Mouse (Mus musculus): ENCODE results near the gene Hoxb6. TPM values are rescaled to one million over a fixed set of nuclear protein-coding genes. Genes with fewer than 3 reads are reported as not detected.

Hoxb6 gene
- polyA plus RNA-seq, 1 experiment from 2014 or later: 11.6 TPM

DNA sequence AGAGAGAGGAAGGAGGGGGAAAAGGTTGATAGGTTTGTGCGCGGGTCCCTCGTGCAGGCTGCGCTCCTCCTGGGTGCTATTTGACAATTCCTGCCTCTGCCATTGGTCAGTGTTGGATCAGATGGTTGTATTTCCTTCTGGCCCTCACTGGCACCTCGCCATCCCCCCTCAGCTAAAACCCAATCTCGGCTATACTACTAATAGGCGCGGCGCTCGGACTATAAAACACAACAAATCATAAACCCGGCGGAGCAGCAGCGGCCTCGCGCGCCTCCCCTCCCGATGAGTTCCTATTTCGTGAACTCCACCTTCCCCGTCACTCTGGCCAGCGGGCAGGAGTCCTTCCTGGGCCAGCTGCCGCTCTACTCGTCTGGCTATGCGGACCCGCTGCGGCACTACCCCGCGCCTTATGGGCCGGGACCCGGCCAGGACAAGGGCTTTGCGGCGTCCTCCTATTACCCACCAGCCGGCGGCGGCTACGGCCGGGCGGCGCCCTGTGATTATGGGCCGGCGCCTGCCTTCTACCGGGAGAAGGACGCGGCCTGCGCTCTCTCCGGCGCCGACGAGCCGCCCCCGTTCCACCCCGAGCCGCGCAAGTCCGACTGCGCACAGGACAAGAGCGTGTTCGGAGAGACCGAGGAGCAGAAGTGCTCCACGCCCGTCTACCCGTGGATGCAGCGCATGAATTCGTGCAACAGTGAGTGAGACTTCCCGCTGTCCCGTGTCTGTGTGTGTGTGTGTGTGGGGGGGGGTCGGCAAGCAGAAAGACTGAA, 6.8 kb downstream of the Hoxb6 start:
- Histone ChIP-seq H3K9me3 (ENCODE audit: control insufficient read depth, low read length) (no peaks in the 10 kb centered on the region), H3K4me1 (replicated peaks; ENCODE audit: control insufficient read depth, insufficient read depth, low read length) (peaks cover 10% of the 10 kb centered on the region; the same call in 1 of the 2 replicates), H3K27me3 (ENCODE audit: control insufficient read depth, insufficient read depth, low read depth, low read length) (peaks cover 76% of the 10 kb centered on the region), H3K9ac (ENCODE audit: low read length) (peak overlapping the region; percentile 77), H3K27ac (ENCODE audit: low read length) (peak overlapping the region; percentile 68), H3K4me3 (ENCODE audit: low read length) (peak overlapping the region; percentile 61), H3K36me3 (ENCODE audit: control insufficient read depth, insufficient read depth, low read length) (no peaks in the 10 kb centered on the region), H3K4me2 (ENCODE audit: low read depth, low read length) (peak overlapping the region; percentile 79)
- WGBS: under 1% methylated on average over 63 of the region's 66 CpGs
- peak; percentile 34 for ATAC-seq (ENCODE audit: low read depth)

DNA sequence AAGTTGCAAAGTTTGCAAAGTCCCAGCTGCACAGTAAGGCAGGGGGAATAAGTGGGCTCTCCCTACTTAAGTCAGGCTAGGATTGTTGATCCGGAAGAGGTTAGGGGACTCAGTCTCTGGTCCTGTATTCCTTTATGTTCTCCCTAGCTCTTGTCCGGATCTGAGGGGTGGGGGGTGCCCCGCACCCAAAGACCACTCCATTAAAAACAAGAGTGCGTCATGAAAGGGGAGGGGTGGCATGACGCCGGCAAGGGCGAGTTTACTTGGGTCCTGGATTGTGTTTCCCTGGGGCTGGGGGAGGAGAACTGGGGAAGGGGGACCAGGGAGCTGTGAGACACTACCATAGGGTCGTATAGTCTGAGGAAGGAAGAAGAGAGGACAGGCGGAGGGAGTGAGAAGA, 7.5 kb downstream of the Hoxb6 start:
- peak overlapping the region; percentile 61 for H3K4me3 ChIP-seq (ENCODE audit: low read length)
- no peak for ATAC-seq (ENCODE audit: low read depth)
- H3K27ac ChIP-seq (ENCODE audit: low read length): peak overlapping the region; percentile 47
- peaks cover 77% of the 10 kb centered on the region for H3K27me3 ChIP-seq (ENCODE audit: control insufficient read depth, insufficient read depth, low read depth, low read length)
- H3K9me3 ChIP-seq (ENCODE audit: control insufficient read depth, low read length): no peaks in the 10 kb centered on the region
- H3K4me1 ChIP-seq (replicated peaks; ENCODE audit: control insufficient read depth, insufficient read depth, low read length): peaks cover 10% of the 10 kb centered on the region; the same call in 1 of the 2 replicates
- WGBS: under 1% methylated on average over 9 of the region's 9 CpGs
- H3K9ac ChIP-seq (ENCODE audit: low read length): peak overlapping the region; percentile 77
- peak overlapping the region; percentile 79 for H3K4me2 ChIP-seq (ENCODE audit: low read depth, low read length)
- H3K36me3 ChIP-seq (ENCODE audit: control insufficient read depth, insufficient read depth, low read length): no peaks in the 10 kb centered on the region

- ATAC-seq (ENCODE audit: low read depth): no peak
These were observed 8.2 kb downstream of the Hoxb6 start for GRCm38 (mm10) chr11:96300354-96301063.

GRCm38 (mm10) chr11:96301064-96301431, 8.8 kb downstream of the Hoxb6 start:
- peak overlapping the region; percentile 79 for H3K4me2 ChIP-seq (ENCODE audit: low read depth, low read length)
- ATAC-seq (ENCODE audit: low read depth): no peak
- H3K4me1 ChIP-seq (replicated peaks; ENCODE audit: control insufficient read depth, insufficient read depth, low read length): peaks cover 7% of the 10 kb centered on the region
- no peaks in the 10 kb centered on the region for H3K36me3 ChIP-seq (ENCODE audit: control insufficient read depth, insufficient read depth, low read length)
- peak overlapping the region; percentile 21 for H3K27ac ChIP-seq (ENCODE audit: low read length)
- H3K9me3 ChIP-seq (ENCODE audit: control insufficient read depth, low read length): no peaks in the 10 kb centered on the region
- H3K4me3 ChIP-seq (ENCODE audit: low read length): peak overlapping the region; percentile 61
- peaks cover 75% of the 10 kb centered on the region for H3K27me3 ChIP-seq (ENCODE audit: control insufficient read depth, insufficient read depth, low read depth, low read length)
- 20% methylated on average over 9 of the region's 10 CpGs for WGBS
- H3K9ac ChIP-seq (ENCODE audit: low read length): peak overlapping the region; percentile 77

More at GRCm38 (mm10) chr11:96300354-96301063, 8.2 kb downstream of the Hoxb6 start:
- Histone ChIP-seq H3K4me3 (ENCODE audit: low read length) (peak overlapping the region; percentile 61), H3K36me3 (ENCODE audit: control insufficient read depth, insufficient read depth, low read length) (no peaks in the 10 kb centered on the region), H3K27me3 (ENCODE audit: control insufficient read depth, insufficient read depth, low read depth, low read length) (peaks cover 76% of the 10 kb centered on the region), H3K4me1 (replicated peaks; ENCODE audit: control insufficient read depth, insufficient read depth, low read length) (peaks cover 8% of the 10 kb centered on the region; the same call in 1 of the 2 replicates), H3K4me2 (ENCODE audit: low read depth, low read length) (peak overlapping the region; percentile 79), H3K9me3 (ENCODE audit: control insufficient read depth, low read length) (no peaks in the 10 kb centered on the region), H3K9ac (ENCODE audit: low read length) (peak overlapping the region; percentile 77), H3K27ac (ENCODE audit: low read length) (peak overlapping the region; percentile 47)
- WGBS: 1% methylated on average over 35 of the region's 35 CpGs

DNA sequence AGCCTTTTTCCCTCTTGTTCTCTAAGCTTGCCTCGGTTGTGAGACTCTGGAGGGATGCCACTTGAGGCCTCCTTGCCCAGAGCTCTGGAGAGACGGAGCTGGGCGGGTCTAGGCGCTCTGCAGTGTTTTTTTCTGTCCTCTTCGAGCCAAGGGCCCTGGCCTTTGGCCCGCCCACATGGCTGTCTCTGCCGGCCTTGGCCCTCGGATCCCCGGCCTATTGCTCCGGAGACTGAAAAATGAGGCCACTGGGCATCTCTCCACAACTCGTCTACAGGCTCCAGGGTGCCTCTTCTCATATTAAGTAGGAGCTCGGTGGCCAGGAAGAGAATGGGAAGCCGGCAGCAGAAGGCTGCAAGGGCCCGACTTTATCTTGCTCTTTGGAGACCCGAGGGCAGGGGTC, 9.6 kb downstream of the Hoxb6 start:
- Histone ChIP-seq H3K4me3 (ENCODE audit: low read length) (peak overlapping the region; percentile 58), H3K36me3 (ENCODE audit: control insufficient read depth, insufficient read depth, low read length) (no peaks in the 10 kb centered on the region), H3K27me3 (ENCODE audit: control insufficient read depth, insufficient read depth, low read depth, low read length) (peaks cover 73% of the 10 kb centered on the region), H3K4me1 (replicated peaks; ENCODE audit: control insufficient read depth, insufficient read depth, low read length) (peaks cover 7% of the 10 kb centered on the region), H3K9ac (ENCODE audit: low read length) (peak overlapping the region; percentile 64), H3K9me3 (ENCODE audit: control insufficient read depth, low read length) (no peaks in the 10 kb centered on the region), H3K4me2 (ENCODE audit: low read depth, low read length) (peak overlapping the region; percentile 79), H3K27ac (ENCODE audit: low read length) (peak overlapping the region; percentile 73)
- WGBS: 7% methylated on average over 15 of the region's 15 CpGs
- ATAC-seq (ENCODE audit: low read depth): peak; percentile 18; the same call in 1 of the 2 replicates

DNA sequence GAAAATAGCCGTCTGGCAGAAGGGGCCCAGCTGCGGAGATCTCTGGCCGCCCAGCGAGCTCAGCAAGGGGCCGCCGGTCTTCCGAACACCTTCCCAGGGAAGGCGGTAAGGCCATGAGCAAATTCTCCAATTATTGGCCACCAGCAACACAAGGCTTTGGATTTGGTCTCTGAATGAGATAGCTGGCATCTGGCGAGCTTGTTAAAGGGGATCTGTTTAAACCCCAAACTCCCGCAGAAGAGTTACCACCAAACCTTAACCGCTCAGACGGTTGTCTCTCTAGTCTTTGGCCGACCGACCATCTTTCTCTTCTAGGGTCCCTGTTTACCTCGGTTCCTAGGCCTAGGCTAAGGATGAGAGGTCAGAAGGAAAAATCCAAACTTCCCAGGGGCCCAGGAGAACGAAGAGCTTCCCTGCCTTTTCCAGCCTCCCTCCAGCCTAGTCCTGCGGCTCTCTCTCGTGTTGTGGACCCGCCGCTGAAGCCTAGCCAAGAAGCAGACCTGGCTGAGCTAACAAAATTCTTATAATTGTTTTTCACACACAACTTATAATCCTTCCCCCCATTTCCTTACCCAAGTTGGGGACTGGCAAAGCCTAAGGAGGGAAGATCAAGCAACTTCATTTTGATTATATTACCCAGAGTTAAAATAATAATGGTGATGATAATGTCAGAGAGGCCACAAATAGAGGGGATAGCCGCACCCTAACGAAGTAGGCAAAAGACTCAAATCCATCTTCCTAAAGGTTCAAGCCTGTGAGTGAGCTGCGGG, 10.3 kb downstream of the Hoxb6 start:
- no peak for ATAC-seq (ENCODE audit: low read depth)
- WGBS: 16% methylated on average over 23 of the region's 23 CpGs
- peak overlapping the region; percentile 79 for H3K4me2 ChIP-seq (ENCODE audit: low read depth, low read length)
- peak overlapping the region; percentile 58 for H3K4me3 ChIP-seq (ENCODE audit: low read length)
- H3K27me3 ChIP-seq (ENCODE audit: control insufficient read depth, insufficient read depth, low read depth, low read length): peaks cover 68% of the 10 kb centered on the region
- H3K27ac ChIP-seq (ENCODE audit: low read length): peak overlapping the region; percentile 73
- peak overlapping the region; percentile 64 for H3K9ac ChIP-seq (ENCODE audit: low read length)
- no peaks in the 10 kb centered on the region for H3K9me3 ChIP-seq (ENCODE audit: control insufficient read depth, low read length)
- H3K36me3 ChIP-seq (ENCODE audit: control insufficient read depth, insufficient read depth, low read length): no peaks in the 10 kb centered on the region
- peaks cover 7% of the 10 kb centered on the region for H3K4me1 ChIP-seq (replicated peaks; ENCODE audit: control insufficient read depth, insufficient read depth, low read length)

- Histone ChIP-seq H3K4me3 (ENCODE audit: low read length) (peak within 1 kb of the TSS; percentile 58), H3K36me3 (ENCODE audit: control insufficient read depth, insufficient read depth, low read length) (no peaks in the 10 kb centered on the region), H3K4me1 (replicated peaks; ENCODE audit: control insufficient read depth, insufficient read depth, low read length) (peaks cover 7% of the 10 kb centered on the region), H3K4me2 (ENCODE audit: low read depth, low read length) (peak within 1 kb of the TSS; percentile 79), H3K27me3 (ENCODE audit: control insufficient read depth, insufficient read depth, low read depth, low read length) (peaks cover 70% of the 10 kb centered on the region), H3K9me3 (ENCODE audit: control insufficient read depth, low read length) (no peaks in the 10 kb centered on the region), H3K27ac (ENCODE audit: low read length) (peak within 1 kb of the TSS; percentile 95), H3K9ac (ENCODE audit: low read length) (peak within 1 kb of the TSS; percentile 76)
- under 1% methylated on average over 69 of the region's 69 CpGs for WGBS
- ATAC-seq (ENCODE audit: low read depth): peak; percentile 80
These were observed 11.1 kb downstream of the Hoxb6 start, which contains the start of gene Hoxb5 for GRCm38 (mm10) chr11:96303151-96304099. Gene Hoxb5, plus strand, starts transcription at chr11:96303336.
